Mouse (Mus musculus): Measurements from ENCODE around the gene Gm34653. TPM values are rescaled to one million over a fixed set of nuclear protein-coding genes. Genes with fewer than 3 reads are reported as not detected.
"Not testable (repeated sequence)": the region's sequence is repeated elsewhere in the genome, so short reads cannot be mapped to it uniquely, and the experiment has no call there.

The Gm34653 gene
- not detected for polyA plus RNA-seq (2012; fragmentation: generic; extraction: Trizol)

- TF ChIP-seq CEBPB (IDR thresholded peaks at IDR 0.05; ENCODE audit: insufficient read depth, poor library complexity, severe bottlenecking) = peak; percentile 49; the same call in 1 of the 2 replicates
- not testable (repeated sequence) for H3K27me3 ChIP-seq (ENCODE audit: control insufficient read depth, insufficient read depth, insufficient read length); H3K79me2 ChIP-seq (ENCODE audit: control insufficient read depth, insufficient read depth); H3K4me3 ChIP-seq; H3ac ChIP-seq (ENCODE audit: control insufficient read depth, insufficient read length); H3K36me3 ChIP-seq (ENCODE audit: control insufficient read depth, insufficient read depth)
- H3K4me2 ChIP-seq (ENCODE audit: low read depth) = peak within 1 kb of the TSS; percentile 24
Measured at GRCm38 (mm10) chr2:34832766-34833457, at the start of gene Gm34653. Gene Gm34653 (plus strand): TSS chr2:34833007.

- H3K4me3 ChIP-seq = no peak overlapping the region
- no peak overlapping the region for H3ac ChIP-seq (ENCODE audit: control insufficient read depth, insufficient read length)
- no peaks in the 10 kb centered on the region for H3K27me3 ChIP-seq (ENCODE audit: control insufficient read depth, insufficient read depth, insufficient read length)
- TF ChIP-seq E2F4 (IDR thresholded peaks at IDR 0.05; ENCODE audit: insufficient read depth) (no peak), SRF (IDR thresholded peaks at IDR 0.05; ENCODE audit: control insufficient read depth, insufficient read length, low read depth) (no peak), POLR2AphosphoS2 (IDR thresholded peaks at IDR 0.05; ENCODE audit: insufficient read length, low read depth) (no peak), MAX (IDR thresholded peaks at IDR 0.05; ENCODE audit: low read depth) (no peak), USF1 (IDR thresholded peaks at IDR 0.05; ENCODE audit: low read depth) (no peak), MYOG (IDR thresholded peaks at IDR 0.05; ENCODE audit: control insufficient read depth in 1 of 3, insufficient read depth in 1 of 3, insufficient read length in 2 of 3, low read depth in 2 of 3) (no peak), TCF3 (IDR thresholded peaks at IDR 0.05; ENCODE audit: insufficient read length, low read depth) (no peak), POLR2A (IDR thresholded peaks at IDR 0.05; ENCODE audit: insufficient read length, low read depth) (no peak), CEBPB (IDR thresholded peaks at IDR 0.05; ENCODE audit: insufficient read depth, poor library complexity, severe bottlenecking) (no peak), REST (IDR thresholded peaks at IDR 0.05; ENCODE audit: insufficient read depth, insufficient read length) (no peak), MYOD1 (IDR thresholded peaks at IDR 0.05; ENCODE audit: control insufficient read depth in 1 of 3, insufficient read length in 2 of 3, low read depth in 2 of 3) (no peak), TCF12 (IDR thresholded peaks at IDR 0.05; ENCODE audit: insufficient read depth, poor library complexity, severe bottlenecking) (no peak)
- no peak overlapping the region for H3K4me2 ChIP-seq (ENCODE audit: low read depth)
- H3K36me3 ChIP-seq (ENCODE audit: control insufficient read depth, insufficient read depth) = peaks cover 30% of the 10 kb centered on the region
- no peaks in the 10 kb centered on the region for H3K79me2 ChIP-seq (ENCODE audit: control insufficient read depth, insufficient read depth)
Measured at GRCm38 (mm10) chr2:34783064-34784020, 49.5 kb upstream of the Gm34653 start.

- no peak for TF ChIP-seq REST (IDR thresholded peaks at IDR 0.05; ENCODE audit: insufficient read depth, insufficient read length)
- TF ChIP-seq TCF12 (IDR thresholded peaks at IDR 0.05; ENCODE audit: insufficient read depth, poor library complexity, severe bottlenecking) = no peak
- Histone ChIP-seq H3K27me3 (ENCODE audit: control insufficient read depth, insufficient read depth, insufficient read length) (no peaks in the 10 kb centered on the region), H3K4me2 (ENCODE audit: low read depth) (no peak overlapping the region), H3ac (ENCODE audit: control insufficient read depth, insufficient read length) (no peak overlapping the region), H3K36me3 (ENCODE audit: control insufficient read depth, insufficient read depth) (peaks cover 25% of the 10 kb centered on the region), H3K4me3 (no peak overlapping the region), H3K79me2 (ENCODE audit: control insufficient read depth, insufficient read depth) (no peaks in the 10 kb centered on the region)
Measured at GRCm38 (mm10) chr2:34784085-34784484, 48.7 kb upstream of the Gm34653 start.

GRCm38 (mm10) chr2:34790282-34790681 is 42.5 kb upstream of the Gm34653 start:
- TF ChIP-seq POLR2A (IDR thresholded peaks at IDR 0.05; ENCODE audit: insufficient read length, low read depth) (no peak), TCF12 (IDR thresholded peaks at IDR 0.05; ENCODE audit: insufficient read depth, poor library complexity, severe bottlenecking) (no peak), MYOD1 (IDR thresholded peaks at IDR 0.05; ENCODE audit: control insufficient read depth in 1 of 3, insufficient read length in 2 of 3, low read depth in 2 of 3) (no peak)
- no peak overlapping the region for H3ac ChIP-seq (ENCODE audit: control insufficient read depth, insufficient read length)
- H3K4me3 ChIP-seq = no peak overlapping the region
- peaks cover 28% of the 10 kb centered on the region for H3K36me3 ChIP-seq (ENCODE audit: control insufficient read depth, insufficient read depth)
- H3K4me2 ChIP-seq (ENCODE audit: low read depth) = no peak overlapping the region
- H3K27me3 ChIP-seq (ENCODE audit: control insufficient read depth, insufficient read depth, insufficient read length) = no peaks in the 10 kb centered on the region
- H3K79me2 ChIP-seq (ENCODE audit: control insufficient read depth, insufficient read depth) = no peaks in the 10 kb centered on the region

- peaks cover 26% of the 10 kb centered on the region for H3K36me3 ChIP-seq (ENCODE audit: control insufficient read depth, insufficient read depth)
- H3K79me2 ChIP-seq (ENCODE audit: control insufficient read depth, insufficient read depth); H3ac ChIP-seq (ENCODE audit: control insufficient read depth, insufficient read length); H3K4me3 ChIP-seq; H3K27me3 ChIP-seq (ENCODE audit: control insufficient read depth, insufficient read depth, insufficient read length); H3K4me2 ChIP-seq (ENCODE audit: low read depth): not testable (repeated sequence)
Measured at GRCm38 (mm10) chr2:34792543-34792942, 40.3 kb upstream of the Gm34653 start.

All from myocyte (in vitro differentiated cells).